Mouse (Mus musculus) layer of hippocampus, postnatal 10 days (tissue): ENCODE measurements around the gene Gm3043. TPM values are rescaled to one million over a fixed set of nuclear protein-coding genes. Genes with fewer than 3 reads are reported as not detected.
A peak's percentile ranks its signal among the peaks of the same experiment; 100 is the strongest.
"Not testable (repeated sequence)": the region's sequence is repeated elsewhere in the genome, so short reads cannot be mapped to it uniquely, and the experiment has no call there.

Experiments
- DNase-seq, 2 experiments: peaks; one replicate each; pipeline ENCODE4 v3.0.0; 2021; ENCODE audit warnings: low spot score in 2 of 2
- long read RNA-seq: library from polyadenylated mRNA; stranded (forward); transcript quantifications from one replicate; pipeline ENCODE4 v2.0.0, GENCODE M21; 2023
- total RNA-seq, 2 experiments: library from RNA; stranded (reverse); gene quantifications; 2 replicates each; pipeline ENCODE4 v1.2.3; 2021

Gm3043 gene
- not detected for total RNA-seq
- long read RNA-seq, result 0 reads

- not testable (repeated sequence) for DNase-seq
These were observed at the start of gene Gm3043 for GRCm38 (mm10) chr14:3688483-3688882. Gene Gm3043, plus strand, starts transcription at chr14:3688783.

- peak in 1 of 2 experiments; percentile 1 for DNase-seq
These were observed 36.9 kb upstream of the Gm3043 start, which contains the start of gene Gm3020 for GRCm38 (mm10) chr14:3651730-3652129. Gene Gm3020, plus strand, starts transcription at chr14:3652030.

Other genes starting within 250 kb of the Gm3043 start
- gene Gm10408, start 239.4 kb upstream of the Gm3043 start, total RNA-seq, result not detected
- gene Gm3012, start 54.3 kb upstream of the Gm3043 start, total RNA-seq, result not detected
- gene Gm3020, start 36.8 kb upstream of the Gm3043 start, total RNA-seq, result 1 to 10 TPM; 7.7 to 9.7 TPM
- 1 to 10 TPM; 1.8 to 2.4 TPM for gene Gm3002, start 121.3 kb downstream of the Gm3043 start, total RNA-seq
- gene Gm3033, start 157.5 kb downstream of the Gm3043 start, total RNA-seq, result not detected
- gene Gm2916, start 195.4 kb downstream of the Gm3043 start, total RNA-seq, result under 1 TPM in 1 of 2 experiments, not detected in 1; 0.43 TPM
- gene Gm3029, start 243.0 kb downstream of the Gm3043 start, total RNA-seq, result not detected